Mouse (Mus musculus) central nervous system, embryonic 18 days (tissue): ENCODE results near the gene Vars2. TPM values are rescaled to one million over a fixed set of nuclear protein-coding genes. Genes with fewer than 3 reads are reported as not detected.

Experiments used
- polyA plus RNA-seq: library from polyadenylated mRNA; depleted of rRNA; stranded (reverse); fragments of >200 nt; gene quantifications from 2 replicates; pipeline ENCODE4 v1.2.3, GENCODE M21; 2012; rRNA removed

The Vars2 gene
- 37.5 and 41.5 TPM in 2 replicates for polyA plus RNA-seq

DNA sequence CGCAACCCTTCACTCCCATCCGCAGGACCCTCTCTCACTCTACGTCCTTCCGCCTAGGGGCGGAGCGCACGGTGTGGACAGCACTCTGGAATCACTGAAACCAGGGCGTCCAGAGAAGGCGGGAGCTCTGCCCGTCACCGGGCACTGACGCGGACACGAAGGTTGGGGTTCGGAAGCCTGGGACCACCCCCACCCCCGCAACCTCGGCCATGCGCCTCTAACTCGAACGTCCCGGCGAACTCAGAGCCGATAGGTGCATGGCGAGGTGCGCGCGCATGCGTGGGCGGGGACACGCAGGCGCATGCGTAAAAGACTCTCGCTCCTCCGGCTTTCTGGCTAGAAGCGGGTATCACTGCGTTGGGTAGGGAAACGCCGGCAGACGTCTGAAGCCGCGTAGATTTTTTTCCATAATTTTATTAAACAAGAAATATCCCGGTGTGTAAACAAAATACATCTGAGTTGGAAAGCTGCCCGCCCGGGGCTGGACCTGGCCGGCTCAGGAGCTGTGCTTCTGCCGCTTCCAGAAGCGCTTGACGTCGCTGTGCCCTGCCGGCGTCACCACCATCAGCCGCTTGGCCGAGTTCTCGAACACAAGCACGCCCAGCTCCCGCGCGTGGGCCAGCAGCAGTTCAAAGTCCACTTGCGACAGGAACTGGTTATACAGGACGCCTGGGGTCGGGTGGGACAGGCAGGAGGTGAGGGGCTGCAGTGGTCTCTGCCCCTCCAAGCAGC lies at the start of gene Vars2:
Gene Vars2, minus strand, starts transcription at position 259 of the 732 bp plus-strand sequence.

GRCm38 (mm10) chr17:35704621-35705464 lies 37.5 kb upstream of the Vars2 start, which contains the start of gene Ddr1:
TSS of gene Ddr1 (minus strand) at chr17:35704621.

DNA sequence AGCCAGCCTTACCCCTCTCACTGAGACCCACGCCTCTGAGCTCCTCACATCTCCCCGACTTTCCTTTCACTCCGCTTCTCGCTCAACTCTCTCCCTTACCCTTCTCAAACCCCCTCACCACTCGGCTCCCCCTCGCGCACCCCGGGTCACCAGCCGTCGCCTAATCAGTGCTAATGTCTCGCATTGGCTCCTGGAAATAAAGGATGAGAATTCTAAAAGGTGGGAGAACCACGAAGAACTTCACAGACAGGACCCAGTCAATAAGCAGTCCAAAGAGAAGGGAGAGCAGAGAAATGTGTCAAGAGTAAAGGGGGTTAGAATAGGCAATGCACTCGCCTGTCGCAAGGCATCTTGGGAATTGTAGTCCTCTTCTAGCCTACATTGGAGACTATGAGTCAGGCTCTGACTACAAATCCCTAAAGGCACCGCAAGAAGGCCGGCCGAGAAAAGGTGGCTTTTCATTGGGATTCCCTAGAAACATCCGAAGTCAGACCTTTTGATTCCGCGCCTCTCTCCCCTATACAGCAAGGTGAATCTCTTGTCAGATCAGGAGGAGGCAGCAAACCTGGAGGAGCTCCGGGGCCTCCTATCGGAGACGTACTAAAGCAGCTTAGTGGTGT lies 6.1 kb upstream of the Vars2 start, which contains the start of gene Gtf2h4:
Gene Gtf2h4, minus strand, starts transcription at position 324 of the 620 bp plus-strand sequence.

DNA sequence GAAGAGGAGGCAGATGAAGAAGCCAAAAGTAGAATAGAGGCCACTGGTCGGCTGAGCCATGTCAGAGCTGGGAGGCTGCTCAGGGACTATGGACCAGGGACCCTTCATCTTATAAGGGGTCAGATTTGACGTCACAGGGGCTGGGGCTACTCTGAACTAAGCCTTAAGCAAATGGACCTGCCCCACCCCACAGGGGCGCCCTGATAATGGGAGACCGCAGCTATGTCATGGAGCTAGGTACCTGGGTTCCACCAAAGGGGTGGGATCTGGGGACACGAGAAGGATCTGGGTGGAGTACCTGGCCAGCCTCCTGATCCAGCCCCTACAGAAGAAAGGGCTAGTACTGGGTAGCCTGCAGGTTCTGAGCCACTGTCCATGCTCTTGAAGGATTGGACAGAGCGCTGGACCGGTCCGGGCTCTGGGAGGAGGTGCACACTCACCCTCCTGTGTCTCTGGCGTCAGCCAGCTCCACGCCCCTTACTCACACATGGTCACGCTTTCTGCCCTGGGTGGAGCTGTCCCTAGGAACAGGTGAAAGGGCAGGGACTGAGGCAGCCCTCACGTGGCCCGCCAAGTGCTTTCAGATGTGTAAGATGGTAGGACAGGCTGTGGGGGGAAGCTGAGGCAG lies 23.7 kb downstream of the Vars2 start, which contains the start of gene Mucl3:
Gene Mucl3, minus strand, starts transcription at position 87 of the 628 bp plus-strand sequence.

GRCm38 (mm10) chr17:35626537-35626936 lies 40.9 kb downstream of the Vars2 start, which contains the start of gene Gm9573:
TSS of gene Gm9573 (minus strand) at chr17:35626637.

Other genes starting within 250 kb of the Vars2 start
- 1.0 and 1.2 TPM in 2 replicates for gene H2-Q6, start 242.7 kb downstream of the Vars2 start, polyA plus RNA-seq
- gene H2-Q7, start 228.4 kb downstream of the Vars2 start, polyA plus RNA-seq, result 3.6 and 4.1 TPM in 2 replicates
- gene H2-Q10, start 197.5 kb downstream of the Vars2 start, polyA plus RNA-seq, result 0.47 and 0.52 TPM in 2 replicates
- gene Pou5f1, start 161.6 kb downstream of the Vars2 start, polyA plus RNA-seq, result 0.12 TPM in 1 of 2 replicates, not detected in the other
- gene Tcf19, start 150.8 kb downstream of the Vars2 start, polyA plus RNA-seq, result 11.8 and 14.8 TPM in 2 replicates
- 9.8 and 10.1 TPM in 2 replicates for gene Cchcr1, start 150.5 kb downstream of the Vars2 start, polyA plus RNA-seq
- 0.32 and 0.75 TPM in 2 replicates for gene Psors1c2, start 134.4 kb downstream of the Vars2 start, polyA plus RNA-seq
- gene Cdsn, start 115.5 kb downstream of the Vars2 start, polyA plus RNA-seq, result 0.07 and 1.2 TPM in 2 replicates
- gene 2300002M23Rik, start 100.1 kb downstream of the Vars2 start, polyA plus RNA-seq, result 0.05 and 0.09 TPM in 2 replicates
- not detected in 2 replicates for gene Sfta2, start 66.0 kb downstream of the Vars2 start, polyA plus RNA-seq
- gene Gm9573, start 41.0 kb downstream of the Vars2 start, polyA plus RNA-seq, result 0.10 TPM in 1 of 2 replicates, not detected in the other
- gene Mucl3, start 23.9 kb downstream of the Vars2 start, polyA plus RNA-seq, result 0.04 TPM in 1 of 2 replicates, not detected in the other
- 28.6 and 29.1 TPM in 2 replicates for gene Gtf2h4, start 6.1 kb upstream of the Vars2 start, polyA plus RNA-seq
- 45.4 and 45.8 TPM in 2 replicates for gene Ddr1, start 37.0 kb upstream of the Vars2 start, polyA plus RNA-seq
- 7.9 and 9.5 TPM in 2 replicates for gene Ier3, start 154.1 kb upstream of the Vars2 start, polyA plus RNA-seq
- gene Flot1, start 155.6 kb upstream of the Vars2 start, polyA plus RNA-seq, result 149 and 160 TPM in 2 replicates
- 2,694 and 2,976 TPM in 2 replicates for gene Tubb5, start 170.7 kb upstream of the Vars2 start, polyA plus RNA-seq
- 15.9 and 16.6 TPM in 2 replicates for gene Mdc1, start 173.9 kb upstream of the Vars2 start, polyA plus RNA-seq
- 18.0 and 21.4 TPM in 2 replicates for gene Nrm, start 193.7 kb upstream of the Vars2 start, polyA plus RNA-seq
- 29.3 and 32.5 TPM in 2 replicates for gene Ppp1r18, start 198.0 kb upstream of the Vars2 start, polyA plus RNA-seq
- gene Dhx16, start 212.2 kb upstream of the Vars2 start, polyA plus RNA-seq, result 47.6 and 53.6 TPM in 2 replicates
- 93.8 and 104 TPM in 2 replicates for gene 2310061I04Rik, start 229.8 kb upstream of the Vars2 start, polyA plus RNA-seq
- 448 and 535 TPM in 2 replicates for gene Atat1, start 242.5 kb upstream of the Vars2 start, polyA plus RNA-seq
- gene Mrps18b, start 248.8 kb upstream of the Vars2 start, polyA plus RNA-seq, result 52.4 and 53.0 TPM in 2 replicates
- gene Ppp1r10, start 248.8 kb upstream of the Vars2 start, polyA plus RNA-seq, result 37.8 and 40.7 TPM in 2 replicates